Comparison of ENCODE assay signal across 9 mouse cellular contexts in genomic region chr2:32714987-32715425, GRCm38 (mm10). TPM values are rescaled to one million over a fixed set of nuclear protein-coding genes. Genes with fewer than 3 reads are reported as not detected.
DNase-seq lines count a peak whose midpoint lies in the region; ATAC-seq and TF ChIP-seq lines count a peak whose summit lies in the region.
"Had no signal": no experiment of that assay in that cellular context is flagged by ENCODE, and none has a peak within 500 bp of the region (broad histone marks: within the 10 kb centered on the region; RNA-seq: fewer than 3 reads in every experiment).

No protein-coding gene starts in this region.

- no peak overlapping the region for H3K4me3 ChIP-seq in brown adipose tissue, adult 24 weeks (ENCODE audit: insufficient read depth, low read depth, low read length)
- no peak overlapping the region for H3K4me3 ChIP-seq in intestine, embryonic 15.5 days (replicated peaks)
- H3K4me3 ChIP-seq in macrophage (ENCODE audit: inconsistent target): no peak overlapping the region
- no peak overlapping the region for H3K4me3 ChIP-seq in left cerebral cortex, adult 2 months
- H3K4me3 ChIP-seq: erythroblast, embryonic 14.5 days had no signal

- H3K4me1 ChIP-seq in brown adipose tissue, adult 24 weeks (ENCODE audit: control insufficient read depth, insufficient read depth, insufficient read length, low read length): peaks cover 12% of the 10 kb centered on the region; the same call in 1 of the 2 replicates
- H3K4me1 ChIP-seq in intestine, embryonic 15.5 days (replicated peaks): peaks cover 22% of the 10 kb centered on the region

- peak overlapping the region; percentile 87 for H3K27ac ChIP-seq in brown adipose tissue, adult 24 weeks (replicated peaks; ENCODE audit: low read depth, low read length)
- peak overlapping the region; percentile 69 for H3K27ac ChIP-seq in intestine, embryonic 15.5 days
- peak overlapping the region; percentile 98 for H3K27ac ChIP-seq in macrophage
- H3K27ac ChIP-seq in left cerebral cortex, adult 2 months: no peak overlapping the region

- no peak for ATAC-seq in intestine, embryonic 15.5 days

- TF ChIP-seq CTCF in left cerebral cortex, adult 2 months (IDR thresholded peaks at IDR 0.05): no peak

- intact Hi-C loops in left cerebral cortex, adult 2 months (cut with DNase I): no loop called here

- no peaks in the 10 kb centered on the region for H3K9me3 ChIP-seq in intestine, embryonic 15.5 days

- peak; percentile 76 for DNase-seq in layer of hippocampus, adult 9-11 months
- DNase-seq in layer of hippocampus, postnatal 14 days (ENCODE audit: low spot score in 2 of 2): no peak
- DNase-seq in left cerebral cortex, adult 2 months (ENCODE audit: extremely low spot score in 1 of 2, low spot score in 2 of 2): no peak
- no peak for DNase-seq in urinary bladder, adult 18-20 months (ENCODE audit: low spot score in 2 of 2)
- no peak for DNase-seq in adrenal gland, postnatal 4 days (ENCODE audit: low spot score in 2 of 2)

- H3K79me2 ChIP-seq in macrophage (ENCODE audit: inconsistent target): peaks cover 22% of the 10 kb centered on the region

- peak overlapping the region; percentile 17; the same call in 1 of the 2 replicates for H3K9ac ChIP-seq in intestine, embryonic 15.5 days

- 47% methylated on average over 4 of the region's 4 CpGs for WGBS in intestine, embryonic 15.5 days
- 0% methylated on average over 4 of the region's 4 CpGs for WGBS in macrophage (ENCODE audit: missing documents)

- H3K4me2 ChIP-seq in intestine, embryonic 15.5 days (replicated peaks): no peak overlapping the region

- H3K27me3 ChIP-seq in intestine, embryonic 15.5 days (replicated peaks): no peaks in the 10 kb centered on the region

- peaks cover 7% of the 10 kb centered on the region for H3K36me3 ChIP-seq in intestine, embryonic 15.5 days
- peaks cover 2% of the 10 kb centered on the region; the same call in 1 of the 2 replicates for H3K36me3 ChIP-seq in macrophage (ENCODE audit: inconsistent target)

RNA-seq across cellular contexts. Expression of gene Cdk9, which starts 2.1 kb away (rescaled TPM):
- total RNA-seq in layer of hippocampus, postnatal 14 days (2021): 10 to 100 TPM; 88.8 to 91.1 TPM
- polyA plus RNA-seq in brown adipose tissue, adult 24 weeks (2012; ENCODE audit: insufficient read depth, insufficient read length, missing spikeins): 27.3 and 27.6 TPM in 2 replicates
- 95.7 and 99.6 TPM in 2 replicates for polyA plus RNA-seq in intestine, embryonic 15.5 days (2015; fragmentation: Nextera tagmentation; extraction: Ambion mirVana)
- total RNA-seq in macrophage (2018; cell fraction: chromatin; rRNA removed): 100 to 1,000 TPM; 323 to 569 (median 405) TPM
- 100 to 1,000 TPM in 9 of 26 experiments, 10 to 100 TPM in 17; 69.8 to 132 (median 93.0) TPM for total RNA-seq in macrophage (2018; cell fraction: cytosol; rRNA removed)
- total RNA-seq in macrophage (2018; cell fraction: nucleus; rRNA removed): 100 to 1,000 TPM; 186 to 465 (median 294) TPM
- polyA plus RNA-seq in macrophage (2018): 99.2 to 144 TPM (median 121 TPM) in 3 replicates
- total RNA-seq in left cerebral cortex, adult 2 months (2021): 100 to 1,000 TPM; 129 to 134 TPM
- 100 to 1,000 TPM; 102 to 105 TPM for total RNA-seq in adrenal gland, postnatal 4 days (2021)

RNA-seq across cellular contexts. Expression of gene Sh2d3c, which starts 5.8 kb away (rescaled TPM):
- 10 to 100 TPM; 31.4 to 33.2 TPM for total RNA-seq in layer of hippocampus, postnatal 14 days (2021)
- 4.4 and 6.3 TPM in 2 replicates for polyA plus RNA-seq in brown adipose tissue, adult 24 weeks (2012; ENCODE audit: insufficient read depth, insufficient read length, missing spikeins)
- polyA plus RNA-seq in intestine, embryonic 15.5 days (2015; fragmentation: Nextera tagmentation; extraction: Ambion mirVana): 27.8 and 28.6 TPM in 2 replicates
- total RNA-seq in macrophage (2018; cell fraction: chromatin; rRNA removed): 100 to 1,000 TPM in 4 of 26 experiments, 10 to 100 TPM in 22; 12.3 to 119 (median 36.5) TPM
- total RNA-seq in macrophage (2018; cell fraction: cytosol; rRNA removed): 10 to 100 TPM in 9 of 26 experiments, 1 to 10 TPM in 17; 1.3 to 21.4 (median 5.9) TPM
- total RNA-seq in macrophage (2018; cell fraction: nucleus; rRNA removed): 10 to 100 TPM in 23 of 26 experiments, 1 to 10 TPM in 3; 4.8 to 46.5 (median 17.6) TPM
- polyA plus RNA-seq in macrophage (2018): 9.3 to 12.5 TPM (median 9.9 TPM) in 3 replicates
- total RNA-seq in left cerebral cortex, adult 2 months (2021): 10 to 100 TPM; 31.1 to 42.5 TPM
- 10 to 100 TPM; 32.3 to 32.9 TPM for total RNA-seq in adrenal gland, postnatal 4 days (2021)

RNA-seq across cellular contexts. Expression of gene Fpgs, which starts 11.1 kb away (rescaled TPM):
- 10 to 100 TPM; 11.6 to 13.0 TPM for total RNA-seq in layer of hippocampus, postnatal 14 days (2021)
- polyA plus RNA-seq in brown adipose tissue, adult 24 weeks (2012; ENCODE audit: insufficient read depth, insufficient read length, missing spikeins): 2.8 and 2.9 TPM in 2 replicates
- 30.1 and 35.5 TPM in 2 replicates for polyA plus RNA-seq in intestine, embryonic 15.5 days (2015; fragmentation: Nextera tagmentation; extraction: Ambion mirVana)
- total RNA-seq in macrophage (2018; cell fraction: chromatin; rRNA removed): 10 to 100 TPM in 17 of 26 experiments, 1 to 10 TPM in 9; 2.6 to 40.2 (median 13.5) TPM
- 1 to 10 TPM; 1.3 to 5.0 (median 2.8) TPM for total RNA-seq in macrophage (2018; cell fraction: cytosol; rRNA removed)
- total RNA-seq in macrophage (2018; cell fraction: nucleus; rRNA removed): 10 to 100 TPM in 5 of 26 experiments, 1 to 10 TPM in 21; 1.8 to 30.5 (median 5.1) TPM
- 2.8 to 10.3 TPM (median 3.5 TPM) in 3 replicates for polyA plus RNA-seq in macrophage (2018)
- 10 to 100 TPM in 1 of 2 experiments, 1 to 10 TPM in 1; 9.4 to 10.5 TPM for total RNA-seq in left cerebral cortex, adult 2 months (2021)
- 10 to 100 TPM; 33.2 to 36.2 TPM for total RNA-seq in adrenal gland, postnatal 4 days (2021)

RNA-seq across cellular contexts. Expression of gene 6330409D20Rik, which starts 25.8 kb away (rescaled TPM):
- total RNA-seq in layer of hippocampus, postnatal 14 days (2021): 1 to 10 TPM; 2.8 to 2.9 TPM
- not detected in 2 replicates for polyA plus RNA-seq in brown adipose tissue, adult 24 weeks (2012; ENCODE audit: insufficient read depth, insufficient read length, missing spikeins)
- 0.13 and 0.34 TPM in 2 replicates for polyA plus RNA-seq in intestine, embryonic 15.5 days (2015; fragmentation: Nextera tagmentation; extraction: Ambion mirVana)
- not detected for total RNA-seq in macrophage (2018; cell fraction: chromatin; rRNA removed)
- not detected for total RNA-seq in macrophage (2018; cell fraction: cytosol; rRNA removed)
- total RNA-seq in macrophage (2018; cell fraction: nucleus; rRNA removed): not detected
- not detected in 3 replicates for polyA plus RNA-seq in macrophage (2018)
- total RNA-seq in left cerebral cortex, adult 2 months (2021): 1 to 10 TPM; 1.6 to 2.2 TPM
- under 1 TPM in 1 of 2 experiments, not detected in 1; 0.28 TPM for total RNA-seq in adrenal gland, postnatal 4 days (2021)
- polyA plus RNA-seq: erythroblast, embryonic 14.5 days had no signal

RNA-seq across cellular contexts. Expression of gene Tor2a, which starts 42.0 kb away (rescaled TPM):
- total RNA-seq in layer of hippocampus, postnatal 14 days (2021): 10 to 100 TPM; 29.7 to 31.2 TPM
- 16.8 and 17.6 TPM in 2 replicates for polyA plus RNA-seq in brown adipose tissue, adult 24 weeks (2012; ENCODE audit: insufficient read depth, insufficient read length, missing spikeins)
- 61.4 and 64.2 TPM in 2 replicates for polyA plus RNA-seq in intestine, embryonic 15.5 days (2015; fragmentation: Nextera tagmentation; extraction: Ambion mirVana)
- 10 to 100 TPM in 14 of 26 experiments, 1 to 10 TPM in 12; 3.3 to 28.6 (median 11.1) TPM for total RNA-seq in macrophage (2018; cell fraction: chromatin; rRNA removed)
- 10 to 100 TPM; 25.3 to 48.3 (median 33.9) TPM for total RNA-seq in macrophage (2018; cell fraction: cytosol; rRNA removed)
- 10 to 100 TPM in 25 of 26 experiments, 1 to 10 TPM in 1; 9.5 to 41.5 (median 20.7) TPM for total RNA-seq in macrophage (2018; cell fraction: nucleus; rRNA removed)
- 19.2 to 50.7 TPM (median 39.7 TPM) in 3 replicates for polyA plus RNA-seq in macrophage (2018)
- 10 to 100 TPM; 30.4 to 30.7 TPM for total RNA-seq in left cerebral cortex, adult 2 months (2021)
- 10 to 100 TPM; 31.5 to 36.5 TPM for total RNA-seq in adrenal gland, postnatal 4 days (2021)
